Mouse (Mus musculus): ENCODE results near the gene Slc4a3. TPM values are rescaled to one million over a fixed set of nuclear protein-coding genes. Genes with fewer than 3 reads are reported as not detected.

Gene Slc4a3
- total RNA-seq, 2 experiments from 2014 or later = 175 to 178 TPM

DNA sequence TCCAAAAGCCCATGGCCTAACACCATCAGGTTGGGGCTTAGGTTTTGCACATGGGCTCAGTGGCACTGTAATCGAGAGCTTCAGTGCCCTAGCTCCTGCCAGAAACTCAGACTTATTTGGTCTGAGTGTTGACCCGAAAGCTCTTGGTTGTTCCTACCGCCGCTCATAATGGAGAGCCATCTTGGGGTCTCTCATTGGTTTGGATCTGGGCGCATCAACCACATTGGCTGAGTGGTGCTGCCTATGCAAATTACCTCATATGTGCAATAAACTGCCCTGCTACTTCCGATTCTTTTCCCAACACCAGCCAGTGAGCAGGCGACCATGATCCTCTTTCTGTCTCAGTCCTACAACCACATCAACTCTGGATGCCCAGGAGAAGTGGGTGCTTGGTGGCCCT is 47.9 kb downstream of the Slc4a3 start:
- no peak for DNase-seq (ENCODE audit: low spot score in 2 of 2)

DNA sequence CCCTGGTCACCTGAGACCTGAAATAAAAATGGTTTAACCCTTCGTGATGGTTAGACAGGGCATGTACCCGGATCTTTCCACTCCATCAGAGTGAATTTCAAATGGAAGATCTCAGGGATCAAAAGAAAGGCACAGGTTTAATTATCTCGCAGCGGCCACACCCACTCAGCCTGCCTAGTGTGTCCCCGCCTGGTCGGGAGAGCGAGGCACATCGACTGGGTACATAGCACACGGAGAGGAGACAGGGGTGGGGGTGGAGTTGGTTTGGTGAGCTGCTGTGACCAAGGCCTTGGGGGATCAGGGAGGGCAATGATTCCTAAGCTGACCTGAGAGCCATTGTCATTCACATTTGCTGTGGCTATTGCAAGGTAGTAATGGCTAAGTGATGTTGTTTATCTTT is 48.8 kb downstream of the Slc4a3 start:
- no peak for DNase-seq (ENCODE audit: low spot score in 2 of 2)

GRCm38 (mm10) chr1:75595930-75596329 is 49.9 kb downstream of the Slc4a3 start:
- DNase-seq (ENCODE audit: low spot score in 2 of 2) = no peak

DNA sequence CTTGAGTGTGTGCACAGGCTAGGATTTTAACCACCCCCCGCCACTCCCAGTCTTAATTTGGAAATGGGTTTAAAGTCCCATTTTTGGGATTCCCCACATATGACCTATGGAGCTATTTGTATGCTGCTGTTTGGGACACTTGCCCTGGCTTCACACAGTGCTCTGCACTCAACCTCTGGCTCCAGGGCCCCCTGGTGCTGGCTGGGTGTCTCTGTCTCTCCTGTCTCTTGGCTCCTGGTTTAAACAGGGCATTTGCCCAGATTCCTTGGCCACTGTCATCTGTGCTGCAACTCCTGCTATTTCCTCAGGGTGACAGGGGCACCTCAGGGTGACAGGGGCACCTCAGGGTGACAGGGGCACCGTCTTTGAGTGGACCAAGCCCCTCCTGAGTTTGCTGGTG is 50.8 kb downstream of the Slc4a3 start:
- DNase-seq (ENCODE audit: low spot score in 2 of 2) = no peak

DNA sequence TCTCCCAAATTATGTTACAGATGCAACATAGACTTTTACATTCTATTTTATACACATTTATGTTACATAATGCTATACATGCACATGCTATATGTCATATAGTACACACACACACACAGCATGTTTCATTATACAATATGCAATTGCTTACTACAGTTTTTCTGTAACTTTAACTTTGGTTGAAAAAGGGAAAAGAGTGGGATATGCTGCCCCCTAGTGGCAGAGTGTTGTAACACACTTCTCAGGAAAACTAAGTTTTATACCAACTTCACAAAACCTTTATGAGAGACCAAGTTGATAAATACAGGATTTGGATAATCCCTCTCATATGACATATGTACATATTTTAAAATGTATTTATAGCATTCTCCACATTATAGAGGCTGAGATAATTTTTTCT is 51.6 kb downstream of the Slc4a3 start:
- peak; percentile 66 to 78 for DNase-seq (ENCODE audit: low spot score in 2 of 2)

DNA sequence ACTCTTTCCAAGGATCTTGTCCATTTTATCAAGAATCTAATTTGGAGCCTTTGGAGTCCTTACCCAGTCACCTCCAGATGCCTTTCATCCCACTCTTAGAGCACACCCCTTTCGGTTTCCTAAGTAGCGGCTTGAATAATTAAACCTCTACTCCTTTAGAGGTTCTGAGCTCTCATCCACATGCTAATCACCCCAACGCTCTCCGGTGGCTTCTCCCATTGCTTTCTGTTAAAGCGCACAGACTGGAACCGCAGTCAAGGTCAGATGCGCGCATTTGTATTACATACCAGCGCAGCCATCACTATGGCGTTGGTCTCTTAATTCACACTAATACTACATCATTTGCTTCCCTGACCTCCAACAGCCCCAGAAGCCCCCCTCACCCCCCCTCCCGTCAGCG is 55.7 kb downstream of the Slc4a3 start:
- no peak for DNase-seq (ENCODE audit: low spot score in 2 of 2)

DNA sequence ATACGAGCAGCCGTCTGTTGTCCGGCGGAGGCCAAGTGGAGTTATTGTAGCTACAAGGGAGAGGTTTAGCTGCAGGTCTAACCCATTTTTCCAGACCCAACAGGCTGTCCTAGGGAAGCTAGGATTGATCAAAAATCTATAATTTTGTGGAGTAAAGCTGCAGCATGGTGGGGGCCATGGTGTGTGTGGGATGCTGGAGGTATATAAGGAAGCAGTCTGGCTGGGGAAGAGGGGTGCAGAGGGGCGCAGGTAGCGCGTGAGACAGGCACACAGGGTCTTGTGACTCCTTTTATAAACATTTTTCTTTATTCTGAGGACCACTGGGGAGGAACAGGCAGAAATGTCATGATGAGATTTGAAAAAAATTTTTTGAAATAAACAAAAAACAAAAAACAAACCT is 57.5 kb downstream of the Slc4a3 start:
- no peak for DNase-seq (ENCODE audit: low spot score in 2 of 2)

DNA sequence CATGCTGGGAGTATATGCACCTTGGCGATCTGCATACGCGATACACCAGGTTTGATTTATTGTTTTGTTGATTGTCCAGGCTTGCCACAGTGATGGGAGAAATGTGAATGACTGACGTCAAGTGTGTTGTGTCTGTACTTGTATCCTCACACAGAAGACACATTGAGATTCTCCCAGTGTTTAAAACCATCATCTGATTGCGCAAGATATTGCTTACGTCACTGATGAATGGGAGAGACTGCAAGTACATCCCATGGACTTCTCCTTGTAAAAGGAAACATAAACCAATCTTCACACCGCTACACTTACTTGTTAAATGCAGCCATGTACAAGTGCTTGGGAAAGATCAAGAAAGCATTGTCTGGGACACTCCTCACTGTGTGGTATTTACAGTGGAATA is 62.2 kb downstream of the Slc4a3 start:
- no peak for DNase-seq (ENCODE audit: low spot score in 2 of 2)

GRCm38 (mm10) chr1:75608625-75609263 is 62.7 kb downstream of the Slc4a3 start:
- DNase-seq (ENCODE audit: low spot score in 2 of 2) = no peak

GRCm38 (mm10) chr1:75609264-75609662 is 63.2 kb downstream of the Slc4a3 start:
- DNase-seq (ENCODE audit: low spot score in 2 of 2) = no peak

DNA sequence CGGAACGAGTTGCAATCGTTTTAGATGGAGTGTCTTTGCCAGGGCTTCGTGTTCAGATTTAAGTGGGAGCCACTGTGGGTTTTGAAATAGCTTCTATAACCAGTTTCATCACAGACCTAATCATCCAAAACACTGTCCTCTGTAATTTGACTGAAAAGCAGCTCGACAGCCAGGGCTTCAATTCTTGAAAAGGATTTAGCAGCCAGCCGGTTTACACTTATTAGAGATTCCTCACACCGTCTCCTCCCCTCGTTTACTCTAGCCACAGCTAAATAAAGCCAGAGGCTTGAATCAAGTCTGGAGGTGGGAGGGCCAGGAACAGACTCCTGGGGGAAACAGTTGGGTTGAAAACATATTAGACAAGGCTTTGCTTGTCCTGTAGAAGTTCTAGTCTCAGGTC is 64.5 kb downstream of the Slc4a3 start:
- no peak for DNase-seq (ENCODE audit: low spot score in 2 of 2)

Other genes with a start within 250 kb of the Slc4a3 start
- gene Dnpep, start 228.3 kb upstream of the Slc4a3 start, total RNA-seq (2021) = 10 to 100 TPM; 56.5 to 57.4 TPM
- under 1 TPM; 0.88 to 0.91 TPM for gene Des, start 185.9 kb upstream of the Slc4a3 start, total RNA-seq (2021)
- 100 to 1,000 TPM; 181 to 191 TPM for gene Speg, start 171.0 kb upstream of the Slc4a3 start, total RNA-seq (2021)
- 10 to 100 TPM; 67.1 to 70.4 TPM for gene Gmppa, start 110.3 kb upstream of the Slc4a3 start, total RNA-seq (2021)
- 10 to 100 TPM; 16.2 to 19.6 TPM for gene Asic4, start 95.8 kb upstream of the Slc4a3 start, total RNA-seq (2021)
- gene Chpf, start 67.0 kb upstream of the Slc4a3 start, total RNA-seq (2021) = 10 to 100 TPM; 87.2 to 93.6 TPM
- 100 to 1,000 TPM in 1 of 2 experiments, 10 to 100 TPM in 1; 93.8 to 107 TPM for gene Tmem198, start 66.7 kb upstream of the Slc4a3 start, total RNA-seq (2021)
- 10 to 100 TPM; 26.6 to 29.6 TPM for gene Obsl1, start 39.8 kb upstream of the Slc4a3 start, total RNA-seq (2021)
- gene Inha, start 39.2 kb upstream of the Slc4a3 start, total RNA-seq (2021) = 10 to 100 TPM; 21.5 to 25.2 TPM
- 10 to 100 TPM; 30.9 to 34.9 TPM for gene Stk11ip, start 24.7 kb upstream of the Slc4a3 start, total RNA-seq (2021)